Mouse (Mus musculus): ENCODE measurements around the gene Cers5.

DNA sequence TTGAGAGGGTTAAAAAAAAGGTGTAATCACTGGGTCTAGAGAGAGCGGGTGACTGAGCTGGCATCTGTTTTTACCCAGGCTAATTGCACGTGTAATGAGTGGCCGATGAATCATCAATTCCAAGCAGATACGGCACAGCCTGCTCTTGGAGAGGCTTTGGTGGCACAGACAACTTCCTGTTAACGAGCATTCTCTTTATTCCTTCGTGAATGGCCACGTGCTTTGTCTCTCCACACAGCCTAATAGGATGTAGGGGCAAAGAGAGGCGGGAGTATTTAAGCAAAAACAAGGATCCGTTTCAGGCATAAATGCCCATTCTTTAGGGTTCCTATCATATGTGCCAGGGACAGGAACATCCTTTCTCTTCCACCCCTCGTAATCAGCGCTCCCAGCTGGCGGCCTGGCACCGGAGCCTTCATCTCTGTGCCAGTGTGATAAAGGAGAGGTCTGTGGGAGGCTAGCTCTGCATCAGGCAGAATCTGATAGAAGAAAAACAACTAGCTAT is 57.3 kb downstream of the Cers5 start:
- no peak for TF ChIP-seq MAX (IDR thresholded peaks at IDR 0.05)
- no peak for TF ChIP-seq CTCF (IDR thresholded peaks at IDR 0.05; ENCODE audit: control insufficient read depth, insufficient read depth, insufficient read length)
- no peak for TF ChIP-seq MYOG (IDR thresholded peaks at IDR 0.05; ENCODE audit: control insufficient read depth, extremely low read depth, insufficient read length)
